Mouse (Mus musculus): ENCODE results near the gene Spryd4. TPM values are rescaled to one million over a fixed set of nuclear protein-coding genes. Genes with fewer than 3 reads are reported as not detected.

The Spryd4 gene
- polyA plus RNA-seq, 1 experiment from 2014 or later, result 24.1 TPM

DNA sequence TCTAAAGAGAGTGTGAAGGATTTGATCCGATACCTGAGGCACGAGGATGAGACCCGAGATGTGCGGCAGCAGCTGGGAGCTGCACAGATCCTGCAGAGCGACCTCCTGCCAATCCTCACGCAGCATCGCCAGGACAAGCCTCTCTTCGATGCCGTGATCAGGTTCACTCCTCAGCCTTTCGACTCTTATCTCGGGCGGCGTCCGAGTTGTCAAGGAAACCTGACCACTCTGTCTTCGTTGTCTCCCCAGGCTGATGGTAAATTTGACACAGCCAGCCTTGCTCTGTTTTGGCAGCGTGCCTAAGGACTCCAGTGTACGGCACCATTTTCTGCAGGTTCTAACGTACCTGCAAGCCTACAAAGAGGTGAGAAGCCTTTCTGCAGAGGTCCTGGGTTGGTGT lies 28.5 kb upstream of the Spryd4 start:
- Histone ChIP-seq H3K4me2 (no peak overlapping the region), H3K27ac (no peak overlapping the region), H3K9ac (0 out of 2 replicates have a peak overlapping the region, but pooled peaks have one; percentile 17), H3K27me3 (no peaks in the 10 kb centered on the region), H3K9me3 (replicated peaks) (no peaks in the 10 kb centered on the region), H3K36me3 (peaks cover 69% of the 10 kb centered on the region), H3K4me3 (replicated peaks) (no peak overlapping the region), H3K4me1 (replicated peaks) (peaks cover 43% of the 10 kb centered on the region)
- ATAC-seq (ENCODE audit: low read depth) (peak; percentile 37; the same call in 1 of the 2 replicates), DNase-seq (no peak)
- 57% methylated on average over 18 of the region's 18 CpGs for WGBS (ENCODE audit: insufficient replicate concordance)

DNA sequence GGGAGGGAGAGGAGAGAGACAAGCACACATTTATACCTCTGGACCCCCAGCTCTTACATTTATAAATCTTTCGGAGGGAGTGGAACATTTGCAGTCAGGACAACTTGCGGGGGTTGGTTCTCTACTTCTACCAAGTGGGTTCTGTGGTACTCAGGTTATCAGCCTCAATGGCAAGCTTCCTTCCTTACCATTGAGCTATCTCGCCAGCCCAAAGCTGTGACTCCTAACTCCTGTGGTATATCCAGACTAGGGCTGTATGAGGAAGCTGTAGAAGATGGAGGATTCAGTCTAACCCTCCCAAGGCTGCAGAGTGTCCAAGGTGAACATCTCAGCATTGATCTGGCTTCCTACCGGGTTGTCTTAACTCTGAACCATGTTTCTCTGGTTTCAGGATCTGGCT lies 27.5 kb upstream of the Spryd4 start:
- Histone ChIP-seq H3K4me1 (replicated peaks) (peaks cover 48% of the 10 kb centered on the region), H3K9ac (no peak overlapping the region), H3K4me3 (replicated peaks) (no peak overlapping the region), H3K36me3 (peaks cover 65% of the 10 kb centered on the region), H3K4me2 (no peak overlapping the region), H3K9me3 (replicated peaks) (no peaks in the 10 kb centered on the region), H3K27ac (no peak overlapping the region), H3K27me3 (no peaks in the 10 kb centered on the region)
- WGBS (ENCODE audit: insufficient replicate concordance), result 67% methylated on average over 4 of the region's 4 CpGs
- ATAC-seq (ENCODE audit: low read depth), result peak; percentile 13; the same call in 1 of the 2 replicates
- no peak for DNase-seq

DNA sequence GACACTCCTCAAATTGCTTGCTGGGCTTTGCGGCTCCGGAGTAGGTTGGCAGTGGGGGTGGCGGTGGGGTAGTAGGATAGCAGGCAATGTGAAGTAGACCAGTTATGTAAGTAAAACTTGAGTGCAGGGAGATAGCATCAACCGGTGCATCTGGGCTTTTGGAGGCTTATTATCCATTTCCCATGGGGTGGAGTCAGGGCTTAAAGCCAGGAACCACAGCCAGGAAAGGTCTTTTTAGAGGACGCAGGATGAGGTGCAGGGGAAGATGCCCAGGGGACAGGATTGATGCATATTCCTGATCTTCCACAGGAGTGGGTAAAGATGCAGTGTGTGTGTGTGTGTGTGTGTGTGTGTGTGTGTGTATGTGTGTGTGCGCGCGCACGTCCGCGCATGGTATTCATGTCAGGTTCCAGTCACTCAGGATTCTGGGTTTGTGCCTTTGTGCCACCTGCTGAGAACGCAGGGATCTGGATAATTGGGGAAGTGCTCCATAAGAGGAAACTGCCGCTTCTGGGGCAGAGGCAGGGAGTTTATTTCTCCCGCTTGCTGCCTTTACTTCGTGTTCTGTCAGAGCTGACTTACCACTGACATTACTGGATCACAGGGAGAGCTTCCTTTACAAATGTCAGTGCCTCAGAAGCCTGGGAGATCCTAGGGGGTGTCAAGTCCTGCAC lies 26.3 kb upstream of the Spryd4 start:
- Histone ChIP-seq H3K9ac (no peak overlapping the region), H3K27me3 (no peaks in the 10 kb centered on the region), H3K27ac (no peak overlapping the region), H3K4me3 (replicated peaks) (no peak overlapping the region), H3K9me3 (replicated peaks) (no peaks in the 10 kb centered on the region), H3K4me2 (no peak overlapping the region), H3K4me1 (replicated peaks) (peaks cover 58% of the 10 kb centered on the region), H3K36me3 (peaks cover 53% of the 10 kb centered on the region)
- 73% methylated on average over 15 of the region's 15 CpGs for WGBS (ENCODE audit: insufficient replicate concordance)
- DNase-seq (no peak), ATAC-seq (ENCODE audit: low read depth) (no peak)

DNA sequence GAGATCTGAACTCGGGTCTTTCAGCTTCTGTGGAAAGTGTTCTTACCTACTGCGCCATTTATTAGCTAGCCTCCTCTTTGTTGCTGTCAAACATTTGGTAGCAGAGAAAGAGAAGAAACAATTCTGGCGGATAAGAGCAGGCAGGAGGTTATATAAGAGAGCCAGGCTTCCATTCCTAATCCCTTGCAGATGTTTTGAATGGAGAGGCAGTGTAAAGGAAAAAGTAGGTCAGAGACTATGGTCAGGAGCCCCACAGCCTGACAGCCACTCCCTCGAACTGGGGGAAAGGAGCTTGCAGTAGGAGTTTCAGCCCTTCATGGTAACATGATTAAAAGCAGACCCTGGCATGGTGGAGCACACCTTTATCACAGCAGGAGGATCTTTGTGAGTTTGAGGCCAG lies 24.7 kb upstream of the Spryd4 start:
- H3K27ac ChIP-seq, result peak overlapping the region; percentile 21; the same call in 1 of the 2 replicates
- no peaks in the 10 kb centered on the region for H3K27me3 ChIP-seq
- H3K36me3 ChIP-seq, result peaks cover 37% of the 10 kb centered on the region
- WGBS (ENCODE audit: insufficient replicate concordance), result 70% methylated on average over 4 of the region's 4 CpGs
- H3K9ac ChIP-seq, result no peak overlapping the region
- ATAC-seq (ENCODE audit: low read depth) (no peak), DNase-seq (no peak)
- no peak overlapping the region for H3K4me3 ChIP-seq (replicated peaks)
- H3K4me2 ChIP-seq, result no peak overlapping the region
- no peaks in the 10 kb centered on the region for H3K9me3 ChIP-seq (replicated peaks)
- peaks cover 61% of the 10 kb centered on the region for H3K4me1 ChIP-seq (replicated peaks)

DNA sequence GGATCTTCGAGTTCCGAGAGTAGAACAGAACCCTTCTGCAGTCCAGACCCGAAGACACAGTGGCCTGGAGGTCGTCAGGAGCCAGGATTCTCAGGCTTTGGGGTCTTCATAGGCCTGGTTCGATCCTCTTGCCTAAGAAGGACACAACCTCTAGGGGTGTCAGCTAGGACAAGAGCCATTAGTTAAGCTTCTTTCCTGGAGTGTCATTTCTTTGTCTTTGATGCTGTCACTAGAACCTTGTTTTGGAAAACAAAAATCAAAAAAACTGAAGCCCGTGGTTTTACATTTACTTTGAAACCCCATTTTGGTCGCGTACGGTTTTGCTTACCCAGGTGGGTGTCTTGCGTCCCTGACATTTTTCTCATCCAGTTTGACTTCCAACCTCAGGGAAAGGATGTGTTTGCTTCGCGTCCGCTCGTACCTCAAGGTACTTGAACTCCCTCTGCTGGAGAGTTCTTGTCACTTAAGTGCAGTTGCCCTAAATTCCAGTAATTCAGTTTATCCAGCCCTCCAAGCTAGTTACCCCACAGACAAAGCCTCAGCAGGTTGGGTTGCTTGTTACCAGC lies 20.9 kb upstream of the Spryd4 start:
- Histone ChIP-seq H3K9me3 (replicated peaks) (no peaks in the 10 kb centered on the region), H3K9ac (peak overlapping the region; percentile 94), H3K4me2 (peak overlapping the region; percentile 91), H3K36me3 (peaks cover 10% of the 10 kb centered on the region), H3K4me3 (replicated peaks) (peak overlapping the region; percentile 88), H3K4me1 (replicated peaks) (peaks cover 57% of the 10 kb centered on the region), H3K27ac (peak overlapping the region; percentile 97), H3K27me3 (no peaks in the 10 kb centered on the region)
- DNase-seq (peak; percentile 65), ATAC-seq (ENCODE audit: low read depth) (peak; percentile 51)
- WGBS (ENCODE audit: insufficient replicate concordance), result under 1% methylated on average over 14 of the region's 14 CpGs

DNA sequence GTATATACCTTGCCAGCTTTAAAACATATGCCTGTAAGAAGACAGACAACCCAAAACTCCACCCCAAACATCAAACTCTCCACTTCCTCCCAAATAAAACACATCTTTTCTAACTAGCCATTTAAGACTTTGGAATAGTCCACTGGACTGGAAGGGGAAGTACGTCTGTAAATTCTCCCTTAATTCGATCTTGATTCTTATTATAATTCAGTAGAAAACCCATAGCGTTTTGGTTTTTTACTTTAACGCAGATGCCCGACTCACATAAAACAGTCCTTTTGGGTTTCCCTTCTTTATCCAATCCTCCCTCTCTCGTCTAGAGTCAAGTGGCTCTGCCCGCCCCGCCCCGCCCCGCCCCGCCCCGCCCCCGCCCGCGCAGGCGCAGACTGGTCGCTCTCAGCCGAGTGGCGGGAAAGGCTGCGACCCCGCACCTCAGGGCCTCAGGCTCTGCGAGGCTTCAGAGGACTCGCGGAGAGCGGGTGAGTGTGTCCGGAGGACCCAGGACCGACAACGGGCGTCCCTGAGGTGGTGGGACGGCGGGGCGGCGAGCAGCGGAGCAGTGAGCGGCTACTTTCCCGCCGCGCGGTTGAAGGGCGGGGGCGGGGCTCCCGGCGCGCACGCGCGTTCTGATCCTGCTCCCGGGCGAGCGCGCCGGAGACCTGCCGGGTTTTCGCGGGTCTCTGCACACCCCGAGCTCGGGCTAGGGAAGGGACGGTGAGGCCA lies 20.3 kb upstream of the Spryd4 start, which contains the start of gene Timeless:
Gene Timeless (plus strand): TSS at position 369 of the 723 bp plus-strand sequence.
- H3K9me3 ChIP-seq (replicated peaks), result no peaks in the 10 kb centered on the region
- WGBS (ENCODE audit: insufficient replicate concordance), result under 1% methylated on average over 55 of the region's 58 CpGs
- DNase-seq (peak; percentile 82), ATAC-seq (ENCODE audit: low read depth) (peak; percentile 90)
- H3K27ac ChIP-seq, result peak within 1 kb of the TSS; percentile 97
- H3K4me2 ChIP-seq, result peak within 1 kb of the TSS; percentile 91
- peak within 1 kb of the TSS; percentile 94 for H3K9ac ChIP-seq
- H3K4me1 ChIP-seq (replicated peaks), result peaks cover 54% of the 10 kb centered on the region
- H3K4me3 ChIP-seq (replicated peaks), result peak within 1 kb of the TSS; percentile 88
- H3K27me3 ChIP-seq, result no peaks in the 10 kb centered on the region
- peaks cover 10% of the 10 kb centered on the region for H3K36me3 ChIP-seq

DNA sequence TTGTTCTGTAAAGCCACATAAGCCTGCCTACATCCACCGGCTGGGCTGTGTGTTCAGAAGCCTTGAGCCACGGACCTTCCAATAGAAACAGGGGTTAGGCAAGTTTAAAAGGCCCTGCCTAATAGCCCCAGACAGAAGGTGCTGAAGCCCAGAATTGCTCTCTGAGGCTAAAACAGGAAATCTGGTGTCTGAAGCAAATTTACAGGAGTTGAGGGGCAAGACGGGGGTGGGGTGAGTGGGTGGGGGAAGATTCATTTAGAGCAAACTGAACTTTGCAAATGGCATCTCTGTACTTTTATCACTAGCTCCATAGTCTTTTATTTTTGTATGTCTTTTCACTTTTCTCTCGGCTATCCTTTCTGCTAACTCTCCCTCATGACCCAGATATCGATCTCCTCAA lies 19.5 kb upstream of the Spryd4 start:
- H3K27me3 ChIP-seq, result no peaks in the 10 kb centered on the region
- ATAC-seq (ENCODE audit: low read depth) (no peak), DNase-seq (no peak)
- peak overlapping the region; percentile 97 for H3K27ac ChIP-seq
- 11% methylated on average over 5 of the region's 5 CpGs for WGBS (ENCODE audit: insufficient replicate concordance)
- H3K4me2 ChIP-seq, result peak overlapping the region; percentile 91
- peaks cover 10% of the 10 kb centered on the region for H3K36me3 ChIP-seq
- no peaks in the 10 kb centered on the region for H3K9me3 ChIP-seq (replicated peaks)
- peak overlapping the region; percentile 94 for H3K9ac ChIP-seq
- peak overlapping the region; percentile 88 for H3K4me3 ChIP-seq (replicated peaks)
- peaks cover 53% of the 10 kb centered on the region for H3K4me1 ChIP-seq (replicated peaks)

DNA sequence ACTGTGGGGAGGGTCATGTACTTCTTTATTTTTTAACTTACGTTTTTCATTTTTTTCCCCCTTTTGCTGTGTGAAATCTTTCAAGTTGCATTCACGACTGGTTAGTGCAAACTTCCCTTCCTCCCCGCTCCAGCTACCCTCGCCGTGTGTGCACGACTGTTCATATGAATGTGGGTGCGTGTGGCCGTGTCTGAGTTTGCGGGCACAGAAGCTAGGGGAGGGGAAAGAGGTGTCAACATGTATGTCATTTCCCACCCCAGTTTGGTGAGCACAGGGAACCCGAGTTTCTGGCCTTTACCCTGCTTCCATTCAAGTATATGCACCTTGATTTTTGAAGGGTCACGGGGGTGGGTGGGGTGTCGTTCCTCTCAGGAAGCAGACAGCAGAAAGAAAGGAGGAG lies 19.0 kb upstream of the Spryd4 start:
- no peak for ATAC-seq (ENCODE audit: low read depth)
- no peaks in the 10 kb centered on the region for H3K27me3 ChIP-seq
- H3K9me3 ChIP-seq (replicated peaks), result no peaks in the 10 kb centered on the region
- 69% methylated on average over 12 of the region's 12 CpGs for WGBS (ENCODE audit: insufficient replicate concordance)
- H3K4me2 ChIP-seq, result peak overlapping the region; percentile 91
- H3K36me3 ChIP-seq, result peaks cover 9% of the 10 kb centered on the region
- peak overlapping the region; percentile 88; the same call in 1 of the 2 replicates for H3K4me3 ChIP-seq (replicated peaks)
- DNase-seq, result no peak
- H3K4me1 ChIP-seq (replicated peaks), result peaks cover 53% of the 10 kb centered on the region
- peak overlapping the region; percentile 94 for H3K9ac ChIP-seq
- H3K27ac ChIP-seq, result peak overlapping the region; percentile 97

DNA sequence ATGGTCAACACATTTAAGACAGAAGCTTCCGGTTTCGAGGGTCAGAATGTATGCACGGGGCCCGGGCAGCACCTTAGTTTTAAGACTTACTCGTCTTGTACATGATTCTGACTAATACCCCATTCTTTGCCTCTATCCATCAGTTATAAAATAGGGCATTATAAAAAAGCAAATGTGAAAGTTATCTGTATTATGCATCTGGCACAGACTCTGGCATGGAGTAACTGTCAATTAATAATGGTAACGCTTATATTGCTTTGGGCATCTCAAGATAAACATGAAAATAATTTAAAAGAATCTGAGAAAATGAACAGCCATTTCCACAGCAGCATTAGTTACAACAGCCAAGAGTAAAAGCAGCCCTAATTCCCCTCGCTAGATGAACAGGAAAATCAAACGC lies 16.4 kb upstream of the Spryd4 start:
- no peak overlapping the region for H3K4me2 ChIP-seq
- ATAC-seq (ENCODE audit: low read depth) (no peak), DNase-seq (no peak)
- no peaks in the 10 kb centered on the region for H3K36me3 ChIP-seq
- WGBS (ENCODE audit: insufficient replicate concordance), result 81% methylated on average over 8 of the region's 8 CpGs
- peaks cover 38% of the 10 kb centered on the region for H3K4me1 ChIP-seq (replicated peaks)
- no peaks in the 10 kb centered on the region for H3K27me3 ChIP-seq
- no peak overlapping the region for H3K9ac ChIP-seq
- no peak overlapping the region for H3K4me3 ChIP-seq (replicated peaks)
- no peak overlapping the region for H3K27ac ChIP-seq
- no peaks in the 10 kb centered on the region for H3K9me3 ChIP-seq (replicated peaks)

DNA sequence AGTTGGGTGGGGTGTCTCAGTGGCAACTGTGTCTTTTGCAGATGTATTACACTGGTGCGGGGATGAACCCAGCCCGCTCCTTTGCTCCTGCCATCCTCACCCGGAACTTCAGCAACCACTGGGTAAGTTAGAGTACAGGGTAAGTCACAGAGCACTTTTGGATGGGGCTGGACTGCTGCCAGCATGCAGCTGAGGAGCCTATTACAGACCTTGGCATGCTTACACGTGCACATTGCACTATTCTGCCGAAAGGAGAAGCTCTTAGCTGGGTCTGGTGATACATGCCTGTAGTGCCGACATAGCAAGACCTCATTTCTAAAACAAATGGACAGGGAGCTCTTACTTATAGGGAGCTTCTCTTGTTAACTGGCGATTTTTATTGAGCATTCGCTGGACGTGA lies 16.0 kb upstream of the Spryd4 start:
- 79% methylated on average over 9 of the region's 9 CpGs for WGBS (ENCODE audit: insufficient replicate concordance)
- DNase-seq (no peak), ATAC-seq (ENCODE audit: low read depth) (no peak)
- peaks cover 34% of the 10 kb centered on the region for H3K4me1 ChIP-seq (replicated peaks)
- no peak overlapping the region for H3K4me3 ChIP-seq (replicated peaks)
- no peak overlapping the region for H3K9ac ChIP-seq
- H3K9me3 ChIP-seq (replicated peaks), result no peaks in the 10 kb centered on the region
- no peaks in the 10 kb centered on the region for H3K27me3 ChIP-seq
- no peak overlapping the region for H3K27ac ChIP-seq
- H3K36me3 ChIP-seq, result no peaks in the 10 kb centered on the region
- no peak overlapping the region for H3K4me2 ChIP-seq

DNA sequence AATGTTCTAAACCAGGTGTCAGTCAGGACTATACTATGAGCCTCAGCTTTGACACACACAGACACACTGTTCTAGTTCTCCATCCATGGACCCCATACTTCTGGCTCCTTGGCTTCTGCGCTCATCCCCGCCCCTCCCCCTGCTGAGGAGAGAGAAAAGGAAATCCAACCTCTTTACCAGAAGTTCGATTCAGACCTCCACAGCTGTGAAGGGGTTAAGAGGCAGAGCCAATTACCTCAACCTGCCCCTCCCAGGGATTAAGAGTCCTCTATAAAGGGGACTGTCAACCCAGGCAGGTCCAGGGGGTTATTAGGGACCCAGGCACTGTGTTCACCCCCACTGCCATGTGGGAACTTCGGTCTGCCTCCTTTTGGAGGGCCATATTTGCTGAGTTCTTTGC lies 13.9 kb upstream of the Spryd4 start, which contains the start of gene Mip:
Gene Mip (plus strand): TSS at position 301 of the 400 bp plus-strand sequence.
- peaks cover 37% of the 10 kb centered on the region for H3K4me1 ChIP-seq (replicated peaks)
- 63% methylated on average over 4 of the region's 4 CpGs for WGBS (ENCODE audit: insufficient replicate concordance)
- H3K4me2 ChIP-seq, result no peak within 1 kb of the TSS
- no peaks in the 10 kb centered on the region for H3K9me3 ChIP-seq (replicated peaks)
- H3K36me3 ChIP-seq, result no peaks in the 10 kb centered on the region
- no peak within 1 kb of the TSS; the same call in 1 of the 2 replicates for H3K9ac ChIP-seq
- H3K4me3 ChIP-seq (replicated peaks), result no peak within 1 kb of the TSS
- ATAC-seq (ENCODE audit: low read depth) (no peak), DNase-seq (no peak)
- no peak within 1 kb of the TSS for H3K27ac ChIP-seq
- H3K27me3 ChIP-seq, result no peaks in the 10 kb centered on the region
